Mouse (Mus musculus) heart, embryonic 10.5 days (tissue): ENCODE results near the gene H2-Ab1. TPM values are rescaled to one million over a fixed set of nuclear protein-coding genes. Genes with fewer than 3 reads are reported as not detected.

Experiments
- DNase-seq: peaks from one replicate; pipeline ENCODE4 v3.0.0-alpha.2; 2017; ENCODE audit warnings: low spot score
- H3K27ac ChIP-seq: fragments of 300-500 bp; sonication (generic); 2 replicates; pipeline ENCODE4 v1.5.1; 2016; ENCODE audit warnings: mild to moderate bottlenecking
- H3K27me3 ChIP-seq: fragments of 300-500 bp; sonication (generic); 2 replicates; pipeline ENCODE4 v1.6.1; 2016; ENCODE audit warnings: mild to moderate bottlenecking; ENCODE audit not compliant: poor library complexity, insufficient read depth, severe bottlenecking
- H3K36me3 ChIP-seq: fragments of 300-500 bp; sonication (generic); 2 replicates; pipeline ENCODE4 v1.6.1; 2016; ENCODE audit warnings: mild to moderate bottlenecking, moderate library complexity
- H3K4me1 ChIP-seq: fragments of 300-500 bp; sonication (generic); 2 replicates; pipeline ENCODE4 v1.6.1; 2016; ENCODE audit warnings: mild to moderate bottlenecking
- H3K4me3 ChIP-seq: fragments of 300-500 bp; sonication (generic); 2 replicates; pipeline ENCODE4 v1.5.1; 2016; ENCODE audit warnings: mild to moderate bottlenecking, moderate library complexity
- H3K9me3 ChIP-seq: fragments of 300-500 bp; sonication (generic); 2 replicates; pipeline ENCODE4 v1.6.1; 2016; ENCODE audit warnings: mild to moderate bottlenecking, moderate library complexity
- WGBS: fragments of 180-500 bp; shearing (Covaris S2); methylation state at CpG from one replicate; pipeline ENCODE4 v1.1.7; 2016; 5-methylcytosine and 5-hydroxymethylcytosine counted together
- polyA plus RNA-seq: library from polyadenylated mRNA; unstranded; fragments of >200 nt; fragmentation: Nextera tagmentation; extraction: Ambion mirVana; gene quantifications from 2 replicates; pipeline ENCODE4 v1.2.1, GENCODE M21; 2016

Gene H2-Ab1
- polyA plus RNA-seq, 1 experiment from 2014 or later = 13.2 TPM

- WGBS = 79% methylated on average over 3 of the region's 3 CpGs
- no peak overlapping the region for H3K4me3 ChIP-seq
- H3K36me3 ChIP-seq = no peaks in the 10 kb centered on the region
- H3K27ac ChIP-seq = no peak overlapping the region
- DNase-seq = no peak
- H3K4me1 ChIP-seq = no peaks in the 10 kb centered on the region
- H3K27me3 ChIP-seq = no peaks in the 10 kb centered on the region
- no peaks in the 10 kb centered on the region for H3K9me3 ChIP-seq
Measured at GRCm38 (mm10) chr17:34247047-34247446, 10.4 kb upstream of the H2-Ab1 start.

DNA sequence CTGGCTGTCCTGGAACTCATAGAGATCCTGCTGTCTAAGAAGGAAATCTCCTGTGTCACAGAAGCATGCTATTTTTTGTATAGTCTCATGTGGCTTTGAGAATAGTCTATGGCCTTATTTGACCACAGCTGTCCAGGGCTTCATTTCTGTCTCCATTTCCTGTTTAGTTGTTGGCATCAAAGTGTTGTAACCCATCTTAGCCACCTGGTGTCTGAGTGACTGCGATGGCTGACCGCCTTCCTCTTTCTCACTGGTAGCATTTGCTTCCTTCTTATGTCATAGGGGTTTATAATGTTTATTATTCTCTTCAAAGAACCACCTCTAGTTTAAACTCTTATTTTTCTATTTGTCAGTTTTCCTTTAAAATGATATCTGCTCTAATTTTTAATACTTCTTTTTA, 8.7 kb upstream of the H2-Ab1 start:
- H3K9me3 ChIP-seq = no peaks in the 10 kb centered on the region
- 66% methylated on average over 2 of the region's 2 CpGs for WGBS
- H3K27ac ChIP-seq = no peak overlapping the region
- H3K4me1 ChIP-seq = no peaks in the 10 kb centered on the region
- no peaks in the 10 kb centered on the region for H3K27me3 ChIP-seq
- H3K36me3 ChIP-seq = no peaks in the 10 kb centered on the region
- DNase-seq = no peak
- H3K4me3 ChIP-seq = no peak overlapping the region

DNA sequence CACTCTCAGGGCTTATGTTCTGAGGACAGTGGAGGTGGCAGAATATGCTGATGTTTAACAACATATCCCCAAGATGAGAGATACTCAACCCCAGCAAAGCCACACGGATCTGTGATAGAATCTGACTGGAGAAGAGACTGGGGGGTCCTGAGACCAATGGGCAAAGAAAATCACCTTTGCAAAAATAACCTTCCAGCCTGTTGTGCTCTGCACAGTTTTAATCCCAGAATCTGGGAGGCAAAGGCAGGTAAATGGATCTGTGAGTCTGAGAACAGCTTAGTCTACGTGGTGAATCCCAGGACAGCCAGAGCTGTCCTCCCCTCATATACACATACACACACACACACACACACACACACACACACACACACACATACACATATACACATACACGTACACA, 8.1 kb upstream of the H2-Ab1 start:
- H3K27ac ChIP-seq = no peak overlapping the region
- no peaks in the 10 kb centered on the region for H3K36me3 ChIP-seq
- 45% methylated on average over 3 of the region's 3 CpGs for WGBS
- no peaks in the 10 kb centered on the region for H3K27me3 ChIP-seq
- no peak for DNase-seq
- no peaks in the 10 kb centered on the region for H3K9me3 ChIP-seq
- H3K4me3 ChIP-seq = no peak overlapping the region
- H3K4me1 ChIP-seq = no peaks in the 10 kb centered on the region

DNA sequence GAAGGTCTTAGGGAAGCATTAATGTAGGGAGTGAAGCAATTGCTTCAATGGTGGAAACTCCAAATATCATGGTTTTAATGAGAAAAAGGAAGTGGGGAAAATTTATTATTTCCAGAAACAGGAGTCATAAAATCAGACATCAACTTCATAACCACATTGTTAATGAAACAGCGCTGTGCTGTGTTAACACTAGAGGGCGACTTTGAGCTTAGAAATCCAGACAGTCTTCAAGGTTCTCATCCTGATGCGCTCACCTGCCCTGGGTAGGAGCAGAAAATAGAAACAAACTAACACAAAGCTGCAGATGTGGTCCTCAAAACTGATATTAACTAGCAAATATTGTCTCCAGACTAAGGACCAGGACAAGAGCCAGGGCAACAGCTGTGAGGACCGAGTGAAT, 7.6 kb upstream of the H2-Ab1 start:
- DNase-seq = no peak
- Histone ChIP-seq H3K27me3 (no peaks in the 10 kb centered on the region), H3K27ac (no peak overlapping the region), H3K36me3 (no peaks in the 10 kb centered on the region), H3K9me3 (no peaks in the 10 kb centered on the region), H3K4me3 (no peak overlapping the region), H3K4me1 (no peaks in the 10 kb centered on the region)
- WGBS = 17% methylated on average over 4 of the region's 4 CpGs

- WGBS = 40% methylated on average over 4 of the region's 4 CpGs
- Histone ChIP-seq H3K36me3 (no peaks in the 10 kb centered on the region), H3K9me3 (no peaks in the 10 kb centered on the region), H3K27me3 (no peaks in the 10 kb centered on the region; the same call in 1 of the 2 replicates), H3K4me1 (no peaks in the 10 kb centered on the region), H3K27ac (no peak overlapping the region), H3K4me3 (no peak overlapping the region)
- peak; percentile 45 for DNase-seq
Measured at GRCm38 (mm10) chr17:34251666-34252065, 5.8 kb upstream of the H2-Ab1 start.

DNA sequence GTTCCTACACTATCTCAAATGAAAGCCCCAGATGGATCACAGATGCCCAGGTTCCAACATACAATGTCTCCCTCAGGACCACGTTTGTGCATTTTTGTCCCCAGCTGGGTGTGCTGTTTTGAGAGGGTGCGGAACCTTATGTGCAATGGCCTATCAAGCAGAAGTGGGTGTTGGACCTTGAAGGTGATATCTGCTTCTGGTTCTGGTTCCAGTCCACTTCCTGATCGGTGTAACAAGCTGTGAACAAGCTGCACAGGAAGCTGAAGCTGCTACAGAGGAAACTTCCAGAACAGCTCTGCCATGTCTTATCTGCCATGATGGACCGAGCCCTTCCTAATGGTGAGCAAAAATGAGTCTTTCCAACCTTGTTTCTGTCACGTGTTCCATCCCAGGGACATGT, 988 bp upstream of the H2-Ab1 start:
- Histone ChIP-seq H3K36me3 (no peaks in the 10 kb centered on the region), H3K27ac (no peak overlapping the region), H3K9me3 (no peaks in the 10 kb centered on the region), H3K4me3 (no peak overlapping the region), H3K4me1 (no peaks in the 10 kb centered on the region), H3K27me3 (peaks cover 20% of the 10 kb centered on the region)
- WGBS = 75% methylated on average over 5 of the region's 5 CpGs
- DNase-seq = no peak

- 69% methylated on average over 5 of the region's 5 CpGs for WGBS
- DNase-seq = no peak
- H3K9me3 ChIP-seq = no peaks in the 10 kb centered on the region
- H3K4me1 ChIP-seq = peaks cover 17% of the 10 kb centered on the region
- no peaks in the 10 kb centered on the region for H3K36me3 ChIP-seq
- H3K4me3 ChIP-seq = no peak overlapping the region
- H3K27ac ChIP-seq = no peak overlapping the region
- H3K27me3 ChIP-seq = peaks cover 30% of the 10 kb centered on the region
Measured at GRCm38 (mm10) chr17:34260551-34260950, 3.1 kb downstream of the H2-Ab1 start.

- no peaks in the 10 kb centered on the region for H3K9me3 ChIP-seq
- H3K27ac ChIP-seq = no peak overlapping the region
- peaks cover 17% of the 10 kb centered on the region for H3K4me1 ChIP-seq
- no peaks in the 10 kb centered on the region for H3K36me3 ChIP-seq
- DNase-seq = no peak
- no peak overlapping the region for H3K4me3 ChIP-seq
- H3K27me3 ChIP-seq = peaks cover 30% of the 10 kb centered on the region
- 36% methylated on average over 4 of the region's 4 CpGs for WGBS
Measured at GRCm38 (mm10) chr17:34261502-34261901, 4.0 kb downstream of the H2-Ab1 start.

DNA sequence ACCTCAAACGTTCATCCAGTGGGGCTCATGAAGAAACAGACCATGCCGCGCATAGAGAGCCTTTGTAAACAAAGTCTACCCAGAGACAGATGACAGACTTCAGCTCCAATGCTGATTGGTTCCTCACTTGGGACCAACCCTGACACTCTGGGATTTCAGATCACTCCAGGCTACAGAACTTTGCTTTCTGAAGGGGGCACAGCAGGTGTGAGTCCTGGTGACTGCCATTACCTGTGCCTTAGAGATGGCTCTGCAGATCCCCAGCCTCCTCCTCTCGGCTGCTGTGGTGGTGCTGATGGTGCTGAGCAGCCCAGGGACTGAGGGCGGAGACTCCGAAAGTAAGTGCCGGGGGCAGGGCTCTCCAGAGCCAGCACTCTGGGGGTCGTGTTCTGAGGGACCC, 5.6 kb downstream of the H2-Ab1 start:
- peaks cover 34% of the 10 kb centered on the region for H3K27me3 ChIP-seq
- H3K4me1 ChIP-seq = peaks cover 17% of the 10 kb centered on the region
- peak; percentile 81 for DNase-seq
- H3K36me3 ChIP-seq = no peaks in the 10 kb centered on the region
- peak overlapping the region; percentile 74 for H3K4me3 ChIP-seq
- H3K27ac ChIP-seq = no peak overlapping the region
- no peaks in the 10 kb centered on the region for H3K9me3 ChIP-seq
- WGBS = 0% methylated on average over 8 of the region's 8 CpGs

- no peak for DNase-seq
- H3K27ac ChIP-seq = no peak overlapping the region
Measured at GRCm38 (mm10) chr17:34263811-34264371, 6.4 kb downstream of the H2-Ab1 start.

DNA sequence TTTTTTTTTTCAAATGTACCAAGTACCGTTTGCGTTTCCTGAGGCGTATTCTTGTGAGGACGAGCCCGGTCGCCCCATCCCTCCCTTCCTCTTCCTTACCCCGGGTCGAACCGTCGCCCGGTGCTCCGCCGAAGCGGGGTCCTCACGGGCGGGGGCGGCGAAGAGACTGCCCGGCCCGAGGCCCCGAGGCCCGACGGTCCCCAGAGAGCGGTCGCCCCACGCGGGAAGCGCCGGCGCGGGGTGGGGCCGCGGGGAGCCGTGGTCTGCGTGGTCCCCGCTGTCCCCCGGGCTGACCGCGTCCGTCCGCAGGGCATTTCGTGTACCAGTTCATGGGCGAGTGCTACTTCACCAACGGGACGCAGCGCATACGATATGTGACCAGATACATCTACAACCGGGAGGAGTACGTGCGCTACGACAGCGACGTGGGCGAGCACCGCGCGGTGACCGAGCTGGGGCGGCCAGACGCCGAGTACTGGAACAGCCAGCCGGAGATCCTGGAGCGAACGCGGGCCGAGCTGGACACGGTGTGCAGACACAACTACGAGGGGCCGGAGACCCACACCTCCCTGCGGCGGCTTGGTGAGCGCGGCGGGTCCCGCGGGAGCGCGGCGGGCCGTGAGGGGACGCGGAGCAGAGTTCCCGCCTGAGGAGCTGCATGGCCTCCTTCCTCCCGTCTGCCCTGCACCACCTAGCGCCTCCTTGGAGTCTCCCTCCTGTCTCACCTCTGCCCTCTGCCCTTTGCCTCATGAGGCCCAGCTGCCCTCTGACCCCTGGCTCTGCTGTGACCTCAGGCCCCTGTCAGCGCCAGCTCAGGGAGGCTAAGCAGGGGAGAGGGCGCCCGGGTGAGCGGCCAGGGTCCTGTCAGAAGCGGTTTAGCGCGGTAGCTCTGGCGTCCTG, 7.2 kb downstream of the H2-Ab1 start:
- H3K9me3 ChIP-seq = no peaks in the 10 kb centered on the region
- peak overlapping the region; percentile 74 for H3K4me3 ChIP-seq
- DNase-seq = peak; percentile 78
- peaks cover 21% of the 10 kb centered on the region for H3K27me3 ChIP-seq
- H3K36me3 ChIP-seq = no peaks in the 10 kb centered on the region
- H3K27ac ChIP-seq = peak overlapping the region; percentile 86
- peaks cover 17% of the 10 kb centered on the region for H3K4me1 ChIP-seq
- WGBS = under 1% methylated on average over 92 of the region's 93 CpGs

More at GRCm38 (mm10) chr17:34263811-34264371, 6.4 kb downstream of the H2-Ab1 start:
- peak overlapping the region; percentile 74 for H3K4me3 ChIP-seq
- no peaks in the 10 kb centered on the region for H3K36me3 ChIP-seq
- peaks cover 17% of the 10 kb centered on the region for H3K4me1 ChIP-seq
- WGBS = 2% methylated on average over 14 of the region's 14 CpGs
- no peaks in the 10 kb centered on the region for H3K9me3 ChIP-seq
- peaks cover 29% of the 10 kb centered on the region for H3K27me3 ChIP-seq

DNA sequence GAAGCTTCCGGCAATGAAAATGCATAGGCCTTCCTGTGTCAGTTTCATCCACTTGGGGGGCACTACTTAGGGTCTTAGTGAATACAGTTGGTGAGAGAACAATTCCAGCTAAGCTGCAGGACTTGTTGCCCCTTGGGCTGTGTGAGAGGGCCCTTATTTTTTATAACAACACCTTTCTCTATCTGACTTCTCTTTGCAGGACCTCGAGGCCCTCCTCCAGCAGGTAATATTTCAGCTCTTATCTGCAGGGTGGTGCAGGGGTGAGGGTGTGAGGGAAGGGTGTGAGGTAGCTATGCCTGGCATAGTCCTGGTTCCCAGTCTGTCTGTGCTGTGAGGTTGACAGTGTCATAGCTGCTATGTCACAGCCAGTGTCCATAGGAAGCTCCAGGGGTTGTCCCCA, 10.8 kb downstream of the H2-Ab1 start:
- H3K4me3 ChIP-seq = no peak overlapping the region
- H3K27me3 ChIP-seq = peaks cover 10% of the 10 kb centered on the region; the same call in 1 of the 2 replicates
- peaks cover 17% of the 10 kb centered on the region for H3K4me1 ChIP-seq
- WGBS = 70% methylated on average over 2 of the region's 2 CpGs
- no peaks in the 10 kb centered on the region for H3K9me3 ChIP-seq
- DNase-seq = no peak
- no peaks in the 10 kb centered on the region for H3K36me3 ChIP-seq
- H3K27ac ChIP-seq = no peak overlapping the region

DNA sequence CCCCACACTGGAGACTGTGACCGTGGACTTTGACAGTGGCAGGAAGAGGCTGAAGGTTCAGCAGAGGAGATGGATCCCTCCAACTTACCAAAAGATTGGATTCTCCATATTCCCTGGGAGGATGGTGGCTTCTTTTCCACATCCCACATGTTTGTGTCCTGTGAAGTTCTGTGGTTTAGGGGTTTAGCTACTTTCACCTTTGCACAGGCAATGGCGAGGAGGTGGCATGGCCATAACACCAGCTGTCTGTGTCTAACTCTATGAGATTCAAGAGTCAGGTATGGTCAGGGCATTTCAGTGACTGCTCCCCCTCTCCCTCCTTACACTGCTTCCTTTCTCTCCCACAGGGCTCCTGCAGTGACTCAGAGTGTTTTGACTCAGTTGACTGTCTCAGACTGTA, 11.3 kb downstream of the H2-Ab1 start:
- H3K9me3 ChIP-seq = no peaks in the 10 kb centered on the region
- H3K36me3 ChIP-seq = no peaks in the 10 kb centered on the region
- H3K27me3 ChIP-seq = peaks cover 10% of the 10 kb centered on the region; the same call in 1 of the 2 replicates
- whole genome bisulfite sequencing = 80% methylated on average over 2 of the region's 2 CpGs
- no peak overlapping the region for H3K4me3 ChIP-seq
- H3K4me1 ChIP-seq = peaks cover 13% of the 10 kb centered on the region
- H3K27ac ChIP-seq = no peak overlapping the region
- no peak for DNase-seq
